In genomic region chr5:148792736-148793440, GRCm38 (mm10) we compare ENCODE assay signal across 9 mouse cellular contexts.
A peak's percentile ranks its signal among the peaks of the same experiment; 100 is the strongest.
DNase-seq lines count a peak whose midpoint lies in the region; ATAC-seq and TF ChIP-seq lines count a peak whose summit lies in the region.
"Had no signal": no experiment of that assay in that cellular context is flagged by ENCODE, and none has a peak within 500 bp of the region (broad histone marks: within the 10 kb centered on the region; RNA-seq: fewer than 3 reads in every experiment).

No protein-coding gene starts in this region.

- no peak for TF ChIP-seq POLR2A in small intestine, adult 2 months (IDR thresholded peaks at IDR 0.05; ENCODE audit: low read depth, low read length)

- ATAC-seq in frontal cortex, adult (ENCODE audit: low TSS enrichment) = peak; percentile 77; the same call in 1 of the 2 replicates
- no peak for ATAC-seq in midbrain, embryonic 13.5 days
- ATAC-seq in erythroid progenitor cell, adult 5-6 weeks (replicated peaks; ENCODE audit: low FRiP score, poor library complexity, severe bottlenecking) = no peak

- no peaks in the 10 kb centered on the region for H3K9me3 ChIP-seq in midbrain, embryonic 13.5 days

- H3K4me1 ChIP-seq in midbrain, embryonic 13.5 days (replicated peaks) = peaks cover 11% of the 10 kb centered on the region; the same call in 1 of the 2 replicates
- peaks cover 3% of the 10 kb centered on the region for H3K4me1 ChIP-seq in small intestine, adult 2 months (ENCODE audit: control insufficient read depth, insufficient read depth, insufficient read length, low read length)

- TF ChIP-seq CTCF in small intestine, adult 2 months (IDR thresholded peaks at IDR 0.05; ENCODE audit: extremely low read depth, insufficient read length, insufficient replicate concordance, low read depth, low read length) = peak; percentile 94; the same call in 1 of the 2 replicates

- peak; percentile 74 for DNase-seq in T-cell, adult 2 months (ENCODE audit: low spot score)
- DNase-seq in cerebellum, adult 11 months = peak; percentile 72
- DNase-seq in hindlimb bud, embryonic 11.5 days (ENCODE audit: extremely low spot score, low read depth, low spot score) = peak; percentile 56
- peak; percentile 28 to 97 for DNase-seq in left cerebral cortex, adult 8-10 months (ENCODE audit: low spot score in 2 of 2)

- 9% methylated on average over 14 of the region's 14 CpGs for WGBS in midbrain, embryonic 13.5 days
- WGBS in small intestine, adult 2 months = 17% methylated on average over 14 of the region's 14 CpGs

- H3K27ac ChIP-seq in midbrain, embryonic 13.5 days = no peak overlapping the region
- no peak overlapping the region for H3K27ac ChIP-seq in small intestine, adult 2 months (ENCODE audit: insufficient read depth, low read depth, low read length)
- H3K27ac ChIP-seq: macrophage had no signal

- no peak overlapping the region for H3K9ac ChIP-seq in midbrain, embryonic 13.5 days (replicated peaks)

- no peak overlapping the region for H3K4me3 ChIP-seq in midbrain, embryonic 13.5 days (replicated peaks)
- H3K4me3 ChIP-seq in small intestine, adult 2 months (ENCODE audit: low read depth, low read length) = no peak overlapping the region

- 0 out of 2 replicates have a peak, but pooled peaks cover 2% of the 10 kb centered on the region for H3K27me3 ChIP-seq in midbrain, embryonic 13.5 days
- no peaks in the 10 kb centered on the region for H3K27me3 ChIP-seq in small intestine, adult 2 months (ENCODE audit: control insufficient read depth, insufficient read depth, low read length)

- no peaks in the 10 kb centered on the region for H3K36me3 ChIP-seq in midbrain, embryonic 13.5 days
- H3K36me3 ChIP-seq in small intestine, adult 2 months (ENCODE audit: control insufficient read depth, insufficient read depth, low read length) = no peaks in the 10 kb centered on the region

- H3K4me2 ChIP-seq in midbrain, embryonic 13.5 days (replicated peaks) = peak overlapping the region; percentile 35
